Comparison of ENCODE assay signal across 25 mouse cellular contexts in genomic region chr5:99525649-99526048, GRCm38 (mm10).
A peak's percentile ranks its signal among the peaks of the same experiment; 100 is the strongest.
DNase-seq lines count a peak whose midpoint lies in the region; ATAC-seq and TF ChIP-seq lines count a peak whose summit lies in the region.
"Had no signal": no experiment of that assay in that cellular context is flagged by ENCODE, and none has a peak within 500 bp of the region (broad histone marks: within the 10 kb centered on the region; RNA-seq: fewer than 3 reads in every experiment).

No protein-coding gene starts in this region.

- no peak overlapping the region for H3K4me2 ChIP-seq in liver, embryonic 11.5 days
- H3K4me2 ChIP-seq in liver, embryonic 14.5 days (ENCODE audit: low read depth): no peak overlapping the region
- H3K4me2 ChIP-seq: embryonic facial prominence, embryonic 12.5 days; heart, embryonic 11.5 days; heart, embryonic 15.5 days; hindbrain, embryonic 13.5 days had no signal

- no peak overlapping the region for H3K27ac ChIP-seq in liver, embryonic 11.5 days (ENCODE audit: low read depth, low read length)
- no peak overlapping the region for H3K27ac ChIP-seq in liver, embryonic 14.5 days
- H3K27ac ChIP-seq: embryonic facial prominence, embryonic 12.5 days; heart, adult 2 months; heart, embryonic 15.5 days; hindbrain, embryonic 13.5 days; hindbrain, postnatal 0 days had no signal

- no peaks in the 10 kb centered on the region for H3K27me3 ChIP-seq in liver, embryonic 11.5 days (replicated peaks; ENCODE audit: control insufficient read depth, insufficient read depth, low read length)
- no peaks in the 10 kb centered on the region for H3K27me3 ChIP-seq in liver, embryonic 14.5 days (ENCODE audit: control insufficient read depth, insufficient read depth, low read length)
- H3K27me3 ChIP-seq: embryonic facial prominence, embryonic 12.5 days; heart, embryonic 15.5 days; hindbrain, embryonic 13.5 days had no signal

- peak; percentile 71 for TF ChIP-seq EP300 in liver, embryonic 14.5 days (IDR thresholded peaks at IDR 0.05; ENCODE audit: low read depth)

- no peaks in the 10 kb centered on the region for H3K36me3 ChIP-seq in liver, embryonic 11.5 days (ENCODE audit: control insufficient read depth, insufficient read depth, low read length)
- no peaks in the 10 kb centered on the region for H3K36me3 ChIP-seq in liver, embryonic 14.5 days (replicated peaks; ENCODE audit: control insufficient read depth, insufficient read depth, low read depth)
- H3K36me3 ChIP-seq: embryonic facial prominence, embryonic 12.5 days; G1E; heart, embryonic 15.5 days; hindbrain, embryonic 13.5 days had no signal

- H3K9ac ChIP-seq in liver, embryonic 11.5 days (ENCODE audit: low read depth, low read length): no peak overlapping the region
- no peak overlapping the region for H3K9ac ChIP-seq in liver, embryonic 14.5 days (replicated peaks)
- H3K9ac ChIP-seq: embryonic facial prominence, embryonic 12.5 days; heart, embryonic 15.5 days; hindbrain, embryonic 13.5 days had no signal

- WGBS in liver, embryonic 11.5 days: 46% methylated on average over 4 of the region's 4 CpGs
- WGBS in liver, embryonic 14.5 days (ENCODE audit: insufficient replicate concordance): 23% methylated on average over 4 of the region's 4 CpGs

- DNase-seq in liver, embryonic 11.5 days (ENCODE audit: low spot score): no peak
- DNase-seq in liver: no peak
- DNase-seq in liver, embryonic 14.5 days (ENCODE audit: low read depth in 3 of 3, low spot score in 3 of 3): peak; percentile 44 to 48 (median 45)
- DNase-seq in cerebellum, adult 9-10 months: no peak
- DNase-seq in frontal cortex, postnatal 36 days (ENCODE audit: low spot score in 2 of 2): no peak
- DNase-seq in embryo, embryonic 10.5 days (ENCODE audit: low spot score): no peak
- DNase-seq: adrenal gland, adult 8-10 months; adrenal gland, postnatal 36 days; B cell, adult 2 months; cerebellum, adult 11 months; cerebellum, adult 9-11 months; cerebellum, postnatal 36 days; gastrocnemius, postnatal 10 days; heart, adult 2 months; heart, postnatal 14 days had no signal

- TF ChIP-seq CTCF in liver, embryonic 14.5 days (IDR thresholded peaks at IDR 0.05; ENCODE audit: low read depth): no peak

- ATAC-seq in liver, embryonic 11.5 days (replicated peaks; ENCODE audit: low FRiP score): peak; percentile 96
- ATAC-seq in erythroblast, adult 5-6 weeks (replicated peaks; ENCODE audit: low FRiP score, poor library complexity, severe bottlenecking): peak; percentile 89
- peak; percentile 89 for ATAC-seq in liver, embryonic 14.5 days (ENCODE audit: insufficient read depth)
- peak; percentile 76 for ATAC-seq in megakaryocyte progenitor cell, adult 5-6 weeks (replicated peaks; ENCODE audit: poor library complexity)
- ATAC-seq: CD4-positive, CD25-positive, alpha-beta regulatory T cell, adult 4 months; forebrain, embryonic 14.5 days; hindbrain, postnatal 0 days had no signal

- no peak overlapping the region for H3K4me3 ChIP-seq in liver, embryonic 11.5 days (ENCODE audit: low read depth, low read length)
- H3K4me3 ChIP-seq in liver, embryonic 14.5 days (ENCODE audit: insufficient read depth in 1 of 2, low read depth in 2 of 2, low read length in 2 of 2): no peak overlapping the region
- H3K4me3 ChIP-seq: embryonic facial prominence, embryonic 12.5 days; heart, adult 2 months; heart, embryonic 15.5 days; hindbrain, embryonic 13.5 days had no signal

- H3K9me3 ChIP-seq in liver, embryonic 11.5 days (ENCODE audit: control insufficient read depth, low read length): no peaks in the 10 kb centered on the region
- H3K9me3 ChIP-seq in liver, embryonic 14.5 days (ENCODE audit: control insufficient read depth, low read length): no peaks in the 10 kb centered on the region
- H3K9me3 ChIP-seq: embryonic facial prominence, embryonic 12.5 days; heart, embryonic 15.5 days; hindbrain, embryonic 13.5 days had no signal

- H3K4me1 ChIP-seq in liver, embryonic 11.5 days (replicated peaks; ENCODE audit: control insufficient read depth, insufficient read depth, low read length): peaks cover 12% of the 10 kb centered on the region
- H3K4me1 ChIP-seq in liver, embryonic 14.5 days (replicated peaks; ENCODE audit: control insufficient read depth in 2 of 2, insufficient read depth in 2 of 2, low read length in 1 of 2): peaks cover 16 to 32% of the 10 kb centered on the region in 2 experiments

Comparison
In these comparisons a context has a peak if more than half of its experiments do, and no peak if none do; other contexts are left out.
1. DNase-seq: peak in liver, embryonic 14.5 days (3 of 3); none in liver, embryonic 11.5 days (single experiment), liver (single experiment), cerebellum, adult 9-10 months (single experiment), frontal cortex, postnatal 36 days (0 of 2) and embryo, embryonic 10.5 days (single experiment).
2. Peak in every context shown above with its lines, with median percentiles within 50 percentile points of each other: ATAC-seq.